Mouse (Mus musculus): ENCODE measurements around the gene Hoxa6.

The Hoxa6 gene

DNA sequence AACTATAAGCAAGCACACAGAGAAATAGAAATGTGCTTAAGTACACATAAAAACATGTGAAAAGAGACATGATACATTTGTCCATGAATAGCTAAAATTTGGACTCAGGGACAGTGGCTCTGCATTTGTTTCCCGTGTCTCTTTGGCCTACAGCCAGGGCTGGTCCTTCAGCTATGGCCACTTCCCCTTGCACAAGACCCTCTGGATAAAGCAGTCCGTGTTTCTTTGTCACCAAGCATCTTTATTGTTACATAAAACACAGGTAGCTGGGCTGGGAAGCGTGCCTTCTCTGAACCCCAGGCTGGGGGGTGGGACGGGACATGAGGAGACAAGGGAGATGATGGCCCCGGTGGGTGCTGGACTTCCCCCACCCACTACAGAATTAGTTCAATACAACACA lies 5.7 kb upstream of the Hoxa6 start:
- no peak for DNase-seq

DNA sequence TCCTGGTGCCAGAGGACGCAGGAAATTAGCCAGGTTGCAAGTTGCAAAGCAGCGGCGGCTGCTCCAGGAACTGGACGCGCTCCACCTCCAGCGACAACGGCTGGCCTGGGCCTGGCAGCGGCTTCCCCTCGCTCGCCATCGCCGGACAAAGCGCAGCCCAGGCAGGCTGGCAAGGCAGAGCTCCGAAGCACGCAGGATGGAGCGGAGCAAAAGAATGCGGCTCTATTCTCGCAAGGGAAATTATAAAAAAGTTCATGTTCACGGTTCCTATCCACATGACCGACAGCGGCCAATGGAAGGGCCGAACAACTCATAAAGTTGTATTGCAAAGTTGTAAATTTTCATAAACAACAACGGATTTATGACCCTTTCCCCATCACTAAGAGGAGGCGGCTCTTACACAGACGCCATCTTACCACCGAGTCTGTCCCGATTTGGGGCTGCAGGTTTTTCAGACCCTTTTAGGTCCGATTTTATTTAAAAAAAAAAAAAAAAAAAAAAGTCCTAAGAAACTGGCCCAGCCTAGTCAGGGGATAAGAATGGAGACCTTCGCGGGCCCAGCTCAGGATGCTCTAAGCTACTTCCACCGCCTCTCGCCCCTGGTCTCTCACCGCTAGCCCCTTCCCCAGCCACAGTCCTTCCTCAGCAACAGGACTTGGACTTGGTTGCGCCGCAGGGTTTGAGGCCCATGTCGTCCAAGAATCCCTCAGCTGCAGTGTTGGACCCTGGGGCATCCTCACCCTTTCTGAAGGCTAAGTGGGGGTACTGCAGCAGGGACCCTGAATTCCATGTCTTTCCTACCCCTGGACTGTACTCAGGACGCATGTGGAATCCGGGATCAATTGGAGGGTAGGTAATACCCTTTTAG lies 4.8 kb upstream of the Hoxa6 start, which contains the start of the genes Hoxa3 and Gm28308:
Gene Hoxa3 (minus strand): TSS at position 218 of the 868 bp plus-strand sequence.
Gene Gm28308 (minus strand): TSS at position 221 of the 868 bp plus-strand sequence.
- peak; percentile 53 to 70 for DNase-seq

DNA sequence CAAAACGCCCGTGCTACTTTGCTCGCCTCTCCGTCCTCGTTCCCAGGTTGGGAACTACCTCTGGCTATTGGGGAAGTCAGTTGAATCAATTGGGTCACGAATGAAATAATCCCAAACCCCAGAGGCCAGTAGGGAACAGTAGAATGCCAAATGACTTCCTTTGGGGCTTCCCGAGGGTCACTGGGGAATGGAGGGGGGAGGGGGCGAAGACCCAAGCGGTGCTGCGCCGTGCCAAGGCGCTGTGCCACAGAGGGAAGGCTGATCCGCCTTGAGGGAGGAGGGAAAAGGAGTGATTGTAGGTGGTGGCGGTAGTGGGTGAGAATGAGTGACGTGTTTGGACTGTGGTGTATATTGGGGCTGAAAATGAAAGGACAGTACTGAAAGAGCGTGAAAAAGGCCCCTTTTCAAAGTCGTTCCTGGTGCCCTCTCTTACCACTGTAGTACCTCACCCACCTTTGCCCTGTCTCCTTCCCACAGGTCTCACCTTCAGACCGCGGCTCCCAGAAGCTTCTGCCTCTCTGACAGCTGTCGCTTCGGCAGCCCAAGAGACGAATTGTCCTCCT lies 4.1 kb upstream of the Hoxa6 start:
- DNase-seq, result peak in 1 of 2 experiments; percentile 47

DNA sequence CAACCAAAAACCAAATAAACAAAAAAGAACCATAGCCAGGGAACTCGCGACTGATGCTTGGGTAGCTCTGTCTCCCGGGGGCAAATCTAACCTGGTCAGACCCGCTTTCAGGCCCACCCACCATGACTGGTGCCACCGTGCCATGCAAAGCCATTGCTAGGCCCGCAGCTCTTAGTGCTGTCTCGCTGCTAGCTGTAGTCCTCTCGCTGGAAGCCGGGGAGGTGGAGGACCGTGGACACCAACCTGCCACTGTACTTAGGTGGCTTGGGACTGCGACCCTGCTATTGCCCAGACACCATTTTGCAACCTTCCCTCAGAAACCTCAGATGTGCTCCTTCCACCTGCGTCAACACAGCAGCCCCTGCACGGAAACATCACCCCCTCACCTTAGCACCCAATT lies 3.4 kb upstream of the Hoxa6 start:
- peak in 1 of 2 experiments; percentile 33 for DNase-seq

GRCm38 (mm10) chr6:52211170-52211935 lies 2.8 kb upstream of the Hoxa6 start:
- DNase-seq, result peak; percentile 86 to 88

GRCm38 (mm10) chr6:52209685-52210046 lies 1.1 kb upstream of the Hoxa6 start:
- no peak for DNase-seq

GRCm38 (mm10) chr6:52208868-52209684 lies 554 bp upstream of the Hoxa6 start:
- DNase-seq, result no peak

GRCm38 (mm10) chr6:52207684-52207976 lies 892 bp downstream of the Hoxa6 start:
- DNase-seq, result no peak

DNA sequence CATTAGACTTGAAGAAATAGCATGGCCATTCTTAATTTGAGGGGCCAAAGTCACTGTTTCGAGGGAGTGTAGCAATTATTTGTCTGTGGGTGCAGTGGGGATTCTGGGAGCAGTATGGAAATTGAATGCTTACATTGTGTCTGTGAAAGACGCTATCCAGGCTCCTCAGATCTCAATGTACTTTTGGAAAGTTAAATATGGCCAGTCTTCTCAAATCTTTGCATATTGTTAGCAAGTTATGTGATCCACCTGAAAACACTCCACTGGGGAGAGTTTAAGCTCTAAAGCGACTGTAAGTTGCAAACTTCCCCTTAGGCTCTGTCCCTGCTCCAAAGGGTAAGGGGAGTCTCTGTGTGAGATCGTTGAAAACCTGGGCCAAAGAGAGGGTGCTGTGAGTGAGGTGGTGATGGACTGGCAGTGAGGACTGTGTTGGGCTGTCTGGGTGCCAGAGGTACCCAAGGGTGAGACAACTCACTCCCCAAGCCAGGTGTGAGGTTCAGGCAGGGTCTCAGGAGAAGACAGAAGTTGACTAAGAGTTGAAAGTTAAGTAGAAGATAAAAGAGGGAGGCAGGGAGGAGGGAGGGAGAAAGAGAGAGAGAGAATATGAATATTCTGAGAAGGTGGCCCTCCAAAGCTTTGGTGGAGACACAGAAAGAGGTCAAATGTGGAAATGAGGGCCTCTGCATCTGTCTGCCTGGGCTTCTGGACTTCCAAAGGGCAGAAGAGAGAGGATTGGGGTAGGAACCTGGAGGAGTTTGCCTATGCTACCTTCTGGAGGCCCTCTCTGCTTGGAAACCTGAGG lies 1.4 kb downstream of the Hoxa6 start:
- no peak for DNase-seq

- DNase-seq, result peak in 1 of 2 experiments; percentile 38
Observed at GRCm38 (mm10) chr6:52205638-52206621, 2.6 kb downstream of the Hoxa6 start.

DNA sequence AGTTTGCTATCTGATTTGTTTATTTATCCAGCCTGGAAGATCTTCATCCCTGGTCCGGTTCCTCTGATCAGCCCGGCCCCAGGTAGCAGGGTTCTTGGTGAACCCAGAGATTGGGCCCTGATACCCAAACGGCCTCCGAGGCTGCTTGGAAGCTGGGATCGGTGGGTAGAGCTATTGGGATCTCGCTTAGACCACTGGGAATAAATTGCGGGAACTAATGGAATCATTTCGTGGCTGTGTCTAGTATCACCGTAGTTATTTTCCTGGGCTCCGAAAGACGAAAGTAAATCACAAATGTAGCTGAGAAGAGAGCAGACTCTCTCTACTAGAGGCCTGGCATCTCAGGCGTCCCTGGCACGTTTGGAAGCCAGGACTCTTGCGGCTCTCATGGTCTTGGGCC lies 3.3 kb downstream of the Hoxa6 start:
- no peak for DNase-seq

DNA sequence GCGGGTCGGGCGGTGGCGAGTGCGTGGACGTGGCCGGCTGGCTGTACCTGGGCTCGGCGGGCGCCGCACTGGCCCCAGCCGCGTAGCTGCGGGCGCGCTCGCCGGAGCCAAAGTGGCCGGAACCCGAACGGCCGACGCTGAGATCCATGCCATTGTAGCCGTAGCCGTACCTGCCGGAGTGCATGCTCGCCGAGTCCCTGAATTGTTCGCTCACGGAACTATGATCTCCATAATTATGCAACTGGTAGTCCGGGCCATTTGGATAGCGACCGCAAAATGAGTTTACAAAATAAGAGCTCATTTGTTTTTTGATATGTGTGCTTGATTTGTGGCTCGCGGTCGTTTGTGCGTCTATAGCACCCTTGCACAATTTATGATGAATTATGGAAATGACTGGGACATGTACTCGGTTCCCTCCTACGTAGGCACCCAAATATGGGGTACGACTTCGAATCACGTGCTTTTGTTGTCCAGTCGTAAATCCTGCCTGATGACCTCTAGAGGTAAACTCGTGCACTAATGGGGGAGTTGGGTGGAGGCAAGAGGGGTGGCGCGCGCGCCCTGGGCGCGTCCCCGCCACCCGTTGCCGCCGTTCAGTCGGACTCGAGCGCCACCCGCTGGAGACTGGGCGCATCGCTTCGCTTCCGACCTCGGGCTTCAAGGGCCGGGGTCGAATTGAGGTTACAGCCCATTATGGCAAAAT lies 4.3 kb downstream of the Hoxa6 start, which contains the start of gene Hoxa5:
Gene Hoxa5 (minus strand): TSS at position 538 of the 703 bp plus-strand sequence.
- peak; percentile 92 to 93 for DNase-seq

GRCm38 (mm10) chr6:52203371-52204049 lies 5.0 kb downstream of the Hoxa6 start:
- peak in 1 of 2 experiments; percentile 58 for DNase-seq

DNA sequence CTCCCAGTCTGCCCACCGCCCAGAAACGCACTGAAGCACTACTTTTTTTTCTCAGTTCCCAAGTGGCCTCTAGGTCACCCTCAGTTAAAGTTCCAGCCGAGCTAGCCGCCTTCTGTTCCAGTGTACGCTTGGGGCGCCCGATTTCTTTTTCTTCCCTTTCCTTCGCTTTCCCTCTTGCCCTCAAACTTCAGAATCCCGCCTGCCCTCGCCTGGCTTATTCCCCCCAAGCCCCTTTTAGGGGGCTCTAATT lies 5.5 kb downstream of the Hoxa6 start:
- DNase-seq, result peak in 1 of 2 experiments; percentile 26

- DNase-seq, result peak in 1 of 2 experiments; percentile 25
Observed at GRCm38 (mm10) chr6:52202362-52203120, 6.0 kb downstream of the Hoxa6 start.

DNA sequence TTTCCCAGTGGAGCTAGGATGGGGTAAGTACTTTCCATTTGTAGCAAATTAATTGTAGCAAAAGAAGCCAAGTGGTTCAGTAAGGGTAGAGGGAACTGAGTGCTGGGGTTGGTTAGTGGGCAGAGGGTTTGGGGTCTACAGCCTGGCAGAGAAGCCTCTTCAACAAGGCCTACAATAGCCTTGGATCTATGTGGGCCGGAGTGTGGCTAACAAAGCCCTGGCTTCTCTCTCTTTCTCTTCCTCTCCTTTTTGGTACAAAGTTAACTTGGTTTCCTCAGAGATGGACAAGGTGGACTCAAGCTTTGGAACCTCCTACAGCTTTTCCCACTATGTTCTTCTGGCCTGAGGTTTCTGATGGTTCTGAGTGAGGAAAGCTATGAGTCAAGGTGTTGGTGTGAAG lies 7.3 kb downstream of the Hoxa6 start:
- peak in 1 of 2 experiments; percentile 19 for DNase-seq

DNA sequence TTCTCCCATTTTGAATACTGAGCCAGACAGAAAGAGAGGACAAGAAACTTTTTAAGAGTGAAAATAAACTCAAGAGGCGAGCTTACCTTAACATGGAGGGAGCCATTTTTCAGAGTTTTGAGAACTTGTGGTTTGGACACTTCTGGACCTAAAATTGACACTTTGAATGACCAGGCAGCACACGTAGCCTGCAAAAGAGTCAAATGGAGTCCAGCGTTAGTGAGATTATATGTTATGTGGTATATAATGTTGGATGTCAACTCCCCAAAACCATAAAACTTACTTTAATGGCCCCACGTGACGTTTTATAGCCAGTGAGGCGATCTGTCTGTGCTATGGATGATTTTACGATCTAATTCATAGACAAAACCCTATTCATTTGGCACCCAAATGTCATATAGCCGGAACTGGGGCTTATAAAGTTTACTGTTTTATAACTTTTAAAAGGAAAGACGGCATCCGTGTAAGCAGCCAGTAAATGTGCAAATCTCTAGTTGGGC lies 7.7 kb downstream of the Hoxa6 start:
- DNase-seq, result no peak

- DNase-seq, result peak in 1 of 2 experiments; percentile 79
Observed at GRCm38 (mm10) chr6:52200073-52200750, 8.3 kb downstream of the Hoxa6 start.
